Mouse (Mus musculus) embryonic facial prominence, embryonic 12.5 days (tissue): ENCODE data around the gene Colgalt1. TPM values are rescaled to one million over a fixed set of nuclear protein-coding genes. Genes with fewer than 3 reads are reported as not detected.
A peak's percentile ranks its signal among the peaks of the same experiment; 100 is the strongest.

Experiments used
- ATAC-seq: fragments of 200-750 bp; cut with Nextera tagmentation; 2 replicates; pipeline ENCODE4 v1.8.0; 2017; ENCODE audit not compliant: insufficient number of reproducible peaks, insufficient read depth, low FRiP score, low TSS enrichment
- H3K27ac ChIP-seq: fragments of 300-500 bp; sonication (generic); 2 replicates; pipeline ENCODE4 v1.5.1; 2016; ENCODE audit warnings: mild to moderate bottlenecking
- H3K27me3 ChIP-seq: fragments of 300-500 bp; sonication (generic); 2 replicates; pipeline ENCODE4 v1.6.1; 2016; ENCODE audit warnings: mild to moderate bottlenecking, moderate library complexity
- H3K36me3 ChIP-seq: fragments of 300-500 bp; sonication (generic); 2 replicates; pipeline ENCODE4 v1.6.1; 2016; ENCODE audit warnings: mild to moderate bottlenecking
- H3K4me1 ChIP-seq: fragments of 300-500 bp; sonication (generic); 2 replicates; pipeline ENCODE4 v1.6.1; 2016
- H3K4me2 ChIP-seq: fragments of 300-500 bp; sonication (generic); replicated peaks from 2 replicates; pipeline ENCODE4 v1.6.1; 2016; ENCODE audit warnings: mild to moderate bottlenecking, moderate library complexity
- H3K4me3 ChIP-seq: fragments of 300-500 bp; sonication (generic); 2 replicates; pipeline ENCODE4 v1.5.1; 2016; ENCODE audit warnings: mild to moderate bottlenecking
- H3K9ac ChIP-seq: fragments of 300-500 bp; sonication (generic); 2 replicates; pipeline ENCODE4 v1.6.1; 2016; ENCODE audit warnings: mild to moderate bottlenecking, moderate library complexity
- H3K9me3 ChIP-seq: fragments of 300-500 bp; sonication (generic); 2 replicates; pipeline ENCODE4 v1.6.1; 2016; ENCODE audit warnings: mild to moderate bottlenecking, moderate library complexity
- WGBS: fragments of 180-500 bp; shearing (Covaris S2); methylation state at CpG from one replicate; pipeline ENCODE4 v1.1.7; 2016; 5-methylcytosine and 5-hydroxymethylcytosine counted together
- microRNA-seq: library from miRNA; unstranded; fragments of <30 nt; microRNA quantifications from one replicate; pipeline ENCODE4, GENCODE M21; 2017
- polyA plus RNA-seq: library from polyadenylated mRNA; unstranded; fragments of >200 nt; fragmentation: Nextera tagmentation; extraction: Ambion mirVana; gene quantifications from 2 replicates; pipeline ENCODE4 v1.2.1, GENCODE M21; 2016

Colgalt1 gene
- polyA plus RNA-seq, 1 experiment from 2014 or later: 72.7 TPM

GRCm38 (mm10) chr8:71671549-71671965 is 60.8 kb downstream of the Colgalt1 start, which contains the start of gene Unc13a:
Gene Unc13a, minus strand, starts transcription at chr8:71671757.
- Histone ChIP-seq H3K27me3 (peaks cover 56% of the 10 kb centered on the region), H3K9me3 (no peaks in the 10 kb centered on the region), H3K9ac (peak within 1 kb of the TSS; percentile 53), H3K27ac (no peak within 1 kb of the TSS), H3K4me2 (peak within 1 kb of the TSS; percentile 85), H3K4me1 (peaks cover 23% of the 10 kb centered on the region), H3K4me3 (peak within 1 kb of the TSS; percentile 39), H3K36me3 (no peaks in the 10 kb centered on the region)
- peak; percentile 47 for ATAC-seq
- under 1% methylated on average over 42 of the region's 42 CpGs for WGBS

DNA sequence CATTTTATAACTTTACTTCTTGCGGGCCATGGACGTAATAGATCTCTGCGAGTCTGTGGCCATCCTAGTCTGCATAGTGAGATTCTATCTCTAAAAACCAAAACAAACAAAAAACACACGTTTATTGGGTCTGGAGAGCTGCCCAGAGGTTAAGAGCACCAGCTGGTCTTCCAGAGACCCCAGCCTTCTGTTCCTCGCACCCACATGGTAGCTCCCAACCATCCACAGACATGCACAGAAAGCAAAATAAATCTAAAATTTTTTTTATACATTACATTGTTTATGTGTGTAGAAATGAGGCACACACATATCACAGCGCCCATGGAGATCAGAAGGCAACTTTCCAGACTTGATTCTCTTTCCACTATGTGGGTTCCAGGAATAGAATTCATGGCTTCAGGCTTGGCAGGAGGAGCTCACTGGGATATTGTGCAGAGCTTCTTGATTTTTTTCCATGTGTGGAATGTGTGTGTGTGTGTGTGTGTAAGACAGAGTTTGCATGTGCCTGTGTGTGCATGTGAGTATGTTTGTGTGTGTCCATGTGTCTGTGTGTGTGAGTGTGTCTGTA is 61.5 kb downstream of the Colgalt1 start:
- Histone ChIP-seq H3K9me3 (no peaks in the 10 kb centered on the region), H3K4me2 (peak overlapping the region; percentile 85), H3K4me3 (peak overlapping the region; percentile 39; the same call in 1 of the 2 replicates), H3K36me3 (no peaks in the 10 kb centered on the region), H3K9ac (peak overlapping the region; percentile 41; the same call in 1 of the 2 replicates), H3K27ac (no peak overlapping the region), H3K4me1 (peaks cover 23% of the 10 kb centered on the region), H3K27me3 (peaks cover 56% of the 10 kb centered on the region)
- WGBS: 58% methylated on average over 6 of the region's 6 CpGs
- ATAC-seq: no peak

- Histone ChIP-seq H3K4me3 (no peak overlapping the region), H3K4me1 (peaks cover 15% of the 10 kb centered on the region), H3K9me3 (no peaks in the 10 kb centered on the region), H3K27me3 (peaks cover 56% of the 10 kb centered on the region), H3K36me3 (no peaks in the 10 kb centered on the region), H3K4me2 (no peak overlapping the region), H3K9ac (no peak overlapping the region), H3K27ac (no peak overlapping the region)
- no peak for ATAC-seq
- WGBS: 82% methylated on average over 2 of the region's 2 CpGs
These were observed 63.3 kb downstream of the Colgalt1 start for GRCm38 (mm10) chr8:71674071-71674470.

Small RNA genes within 50 kb of the gene (microRNA-seq; reads per million reads assigned to microRNA genes)
- gene Mir6769b: not detected

Other genes with a start within 250 kb of the Colgalt1 start
- 85.4 and 89.2 TPM in 2 replicates for gene Use1, start 244.2 kb upstream of the Colgalt1 start, polyA plus RNA-seq
- gene Ocel1, start 239.7 kb upstream of the Colgalt1 start, polyA plus RNA-seq: 5.4 and 5.6 TPM in 2 replicates
- gene Nr2f6, start 229.0 kb upstream of the Colgalt1 start, polyA plus RNA-seq: 71.0 and 72.7 TPM in 2 replicates
- gene Ushbp1, start 215.2 kb upstream of the Colgalt1 start, polyA plus RNA-seq: 8.6 and 8.9 TPM in 2 replicates
- gene Babam1, start 214.1 kb upstream of the Colgalt1 start, polyA plus RNA-seq: 99.6 and 103 TPM in 2 replicates
- gene Ankle1, start 205.0 kb upstream of the Colgalt1 start, polyA plus RNA-seq: 40.5 and 42.7 TPM in 2 replicates
- 89.4 and 92.7 TPM in 2 replicates for gene Abhd8, start 147.3 kb upstream of the Colgalt1 start, polyA plus RNA-seq
- 169 TPM in 2 replicates for gene Mrpl34, start 146.0 kb upstream of the Colgalt1 start, polyA plus RNA-seq
- gene Dda1, start 141.8 kb upstream of the Colgalt1 start, polyA plus RNA-seq: 108 and 117 TPM in 2 replicates
- gene Ano8, start 125.0 kb upstream of the Colgalt1 start, polyA plus RNA-seq: 9.6 and 10.7 TPM in 2 replicates
- gene Gtpbp3, start 122.9 kb upstream of the Colgalt1 start, polyA plus RNA-seq: 23.0 and 25.0 TPM in 2 replicates
- gene Plvap, start 99.2 kb upstream of the Colgalt1 start, polyA plus RNA-seq: 62.2 and 64.4 TPM in 2 replicates
- 0.48 and 0.49 TPM in 2 replicates for gene Ccdc194, start 85.3 kb upstream of the Colgalt1 start, polyA plus RNA-seq
- gene Bst2, start 73.5 kb upstream of the Colgalt1 start, polyA plus RNA-seq: 11.2 and 12.8 TPM in 2 replicates
- 69.0 and 72.6 TPM in 2 replicates for gene Mvb12a, start 68.1 kb upstream of the Colgalt1 start, polyA plus RNA-seq
- 0.23 and 1.1 TPM in 2 replicates for gene Tmem221, start 52.1 kb upstream of the Colgalt1 start, polyA plus RNA-seq
- not detected in 2 replicates for gene Nxnl1, start 44.4 kb upstream of the Colgalt1 start, polyA plus RNA-seq
- 48.4 and 48.6 TPM in 2 replicates for gene Slc27a1, start 42.1 kb upstream of the Colgalt1 start, polyA plus RNA-seq
- gene Pgls, start 18.8 kb upstream of the Colgalt1 start, polyA plus RNA-seq: 230 and 236 TPM in 2 replicates
- 4.5 and 6.2 TPM in 2 replicates for gene Fam129c, start 13.3 kb upstream of the Colgalt1 start, polyA plus RNA-seq
- gene Unc13a, start 60.8 kb downstream of the Colgalt1 start, polyA plus RNA-seq: 1.9 and 2.8 TPM in 2 replicates
- gene Jak3, start 65.3 kb downstream of the Colgalt1 start, polyA plus RNA-seq: 3.4 and 4.5 TPM in 2 replicates
- 0.39 and 0.50 TPM in 2 replicates for gene Insl3, start 78.2 kb downstream of the Colgalt1 start, polyA plus RNA-seq
- 0.64 and 0.67 TPM in 2 replicates for gene B3gnt3, start 90.8 kb downstream of the Colgalt1 start, polyA plus RNA-seq
- 7.4 and 8.3 TPM in 2 replicates for gene Fcho1, start 114.7 kb downstream of the Colgalt1 start, polyA plus RNA-seq